Mouse (Mus musculus) heart, adult 2 months (tissue): ENCODE measurements around the gene Birc5.
A peak's percentile ranks its signal among the peaks of the same experiment; 100 is the strongest.

Experiments
- EP300 ChIP-seq: fragments of 200-500 bp; IDR thresholded peaks from 2 replicates; pipeline ENCODE4 v1.6.1; 2011; ENCODE audit warnings: low read depth, low read length, control low read depth; ENCODE audit not compliant: insufficient read depth
- POLR2A ChIP-seq: fragments of 200-500 bp; IDR thresholded peaks from 2 replicates; pipeline ENCODE4 v1.6.1; 2011; ENCODE audit warnings: mild to moderate bottlenecking, low read depth, low read length, control low read depth; ENCODE audit not compliant: insufficient read depth

- TF ChIP-seq POLR2A (peak; percentile 95), EP300 (peak; percentile 90; the same call in 1 of the 2 replicates)
These were observed at the start of gene Birc5 for GRCm38 (mm10) chr11:117848985-117849671.
